Mouse (Mus musculus) heart, adult 2 months (tissue): ENCODE data around the gene Set. TPM values are rescaled to one million over a fixed set of nuclear protein-coding genes. Genes with fewer than 3 reads are reported as not detected.

Experiments used
- DNase-seq, 2 experiments: peaks; one replicate each; pipeline ENCODE4 v3.0.0; 2021
- H3K27ac ChIP-seq: fragments of 200-600 bp; 2 replicates; pipeline ENCODE4 v1.8.1; 2022
- H3K27me3 ChIP-seq: fragments of 200-500 bp; 2 replicates; pipeline ENCODE4 v1.6.1; 2012; ENCODE audit warnings: mild to moderate bottlenecking, low read length, inconsistent platforms, mixed read lengths; ENCODE audit not compliant: control insufficient read depth, insufficient read depth
- H3K36me3 ChIP-seq: fragments of 200-500 bp; 2 replicates; pipeline ENCODE4 v1.6.1; 2012; ENCODE audit warnings: low read length, inconsistent platforms; ENCODE audit not compliant: control insufficient read depth, insufficient read depth
- H3K4me1 ChIP-seq: fragments of 200-500 bp; 2 replicates; pipeline ENCODE4 v1.6.1; 2011; ENCODE audit warnings: low read length; ENCODE audit not compliant: control insufficient read depth, insufficient read depth
- H3K4me3 ChIP-seq: fragments of 200-600 bp; 2 replicates; pipeline ENCODE4 v1.8.1; 2022
- H3K79me2 ChIP-seq: fragments of 200-500 bp; replicated peaks from 2 replicates; pipeline ENCODE4 v1.6.1; 2012; ENCODE audit warnings: mild to moderate bottlenecking, inconsistent platforms, low read length, moderate library complexity, mixed read lengths; ENCODE audit not compliant: control insufficient read depth, insufficient read depth
- H3K9ac ChIP-seq: fragments of 200-500 bp; 2 replicates; pipeline ENCODE4 v1.6.1; 2012; ENCODE audit warnings: low read depth, mild to moderate bottlenecking, control low read depth, inconsistent platforms, low read length, mixed read lengths
- CTCF ChIP-seq: fragments of 200-600 bp; IDR thresholded peaks from 2 replicates; pipeline ENCODE4 v1.8.1; 2022; ENCODE audit warnings: antibody characterized with exemption, mild to moderate bottlenecking, moderate library complexity
- EP300 ChIP-seq: fragments of 200-500 bp; IDR thresholded peaks from 2 replicates; pipeline ENCODE4 v1.6.1; 2011; ENCODE audit warnings: low read depth, low read length, control low read depth; ENCODE audit not compliant: insufficient read depth
- POLR2A ChIP-seq: fragments of 200-500 bp; IDR thresholded peaks from 2 replicates; pipeline ENCODE4 v1.6.1; 2011; ENCODE audit warnings: mild to moderate bottlenecking, low read depth, low read length, control low read depth; ENCODE audit not compliant: insufficient read depth
- WGBS: fragments of 180-500 bp; shearing (Covaris S2); methylation state at CpG from one replicate; pipeline ENCODE4 v1.1.7; 2018; 5-methylcytosine and 5-hydroxymethylcytosine counted together
- intact Hi-C: fragments of 180-260 bp; cut with DNase I; formaldehyde crosslinking; loops from one replicate; pipeline ENCODE4 v1.15.1; 2025
- polyA plus RNA-seq: library from polyadenylated mRNA; depleted of rRNA; stranded (reverse); fragments of >200 nt; gene quantifications from 2 replicates; pipeline ENCODE4 v1.2.3, GENCODE M21; 2012; rRNA removed
- total RNA-seq, 2 experiments: library from RNA; stranded (reverse); gene quantifications; 2 replicates each; pipeline ENCODE4 v1.2.3; 2021

Gene Set
- total and polyA plus RNA-seq, 3 experiments = 21.9 to 96.7 (median 88.7) TPM

DNA sequence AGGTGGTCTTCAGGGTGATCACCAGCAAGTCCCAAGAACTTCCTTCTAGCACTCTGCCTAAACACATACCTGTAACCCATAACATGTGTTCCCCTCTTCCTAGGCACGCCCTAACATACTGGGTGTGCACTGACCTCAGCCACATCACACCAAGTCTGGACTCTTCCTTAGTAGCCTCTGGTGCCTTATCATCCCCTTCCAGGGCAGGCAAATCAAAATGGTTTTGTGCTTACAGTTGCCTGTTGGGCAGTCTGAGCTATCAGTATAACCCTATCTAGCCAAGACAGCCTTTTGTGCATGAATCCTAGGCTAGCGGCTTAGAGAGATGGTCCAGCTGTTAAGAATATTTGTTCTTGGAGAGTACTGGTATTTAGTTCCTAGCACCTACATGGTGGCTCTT is 54.3 kb downstream of the Set start:
- 92% methylated on average over 2 of the region's 2 CpGs for WGBS
- Histone ChIP-seq H3K9ac (no peak overlapping the region), H3K4me1 (no peaks in the 10 kb centered on the region), H3K79me2 (no peaks in the 10 kb centered on the region), H3K4me3 (no peak overlapping the region), H3K27me3 (no peaks in the 10 kb centered on the region), H3K27ac (no peak overlapping the region), H3K36me3 (no peaks in the 10 kb centered on the region)
- intact Hi-C loops = no loop called here
- DNase-seq = no peak
- TF ChIP-seq POLR2A = no peak
- TF ChIP-seq CTCF = no peak
- no peak for TF ChIP-seq EP300

DNA sequence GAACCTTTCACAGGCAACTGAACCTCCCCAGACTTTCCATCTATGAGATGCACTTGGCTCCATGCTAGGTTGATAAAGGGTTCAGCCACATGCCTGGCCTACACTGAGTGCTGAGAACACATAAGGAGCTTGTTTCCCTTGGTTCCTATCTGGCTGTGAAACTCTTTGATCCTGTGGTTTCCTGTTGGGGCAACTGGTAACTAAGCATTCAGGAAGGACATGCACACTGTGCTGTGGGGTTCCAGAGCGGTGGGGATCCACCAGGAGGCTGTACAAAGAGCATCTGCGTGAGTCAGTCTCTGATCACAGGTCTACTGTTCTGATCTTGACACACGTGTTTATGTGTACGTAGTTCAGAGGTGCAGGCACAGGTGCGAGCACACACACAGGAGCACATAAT is 55.4 kb downstream of the Set start:
- TF ChIP-seq CTCF = no peak
- no peak for TF ChIP-seq POLR2A
- TF ChIP-seq EP300 = no peak
- no peak for DNase-seq
- Histone ChIP-seq H3K27ac (no peak overlapping the region), H3K36me3 (no peaks in the 10 kb centered on the region), H3K79me2 (no peaks in the 10 kb centered on the region), H3K9ac (no peak overlapping the region), H3K4me3 (no peak overlapping the region), H3K27me3 (no peaks in the 10 kb centered on the region), H3K4me1 (no peaks in the 10 kb centered on the region)
- intact Hi-C loops = no loop called here
- 85% methylated on average over 5 of the region's 5 CpGs for WGBS

DNA sequence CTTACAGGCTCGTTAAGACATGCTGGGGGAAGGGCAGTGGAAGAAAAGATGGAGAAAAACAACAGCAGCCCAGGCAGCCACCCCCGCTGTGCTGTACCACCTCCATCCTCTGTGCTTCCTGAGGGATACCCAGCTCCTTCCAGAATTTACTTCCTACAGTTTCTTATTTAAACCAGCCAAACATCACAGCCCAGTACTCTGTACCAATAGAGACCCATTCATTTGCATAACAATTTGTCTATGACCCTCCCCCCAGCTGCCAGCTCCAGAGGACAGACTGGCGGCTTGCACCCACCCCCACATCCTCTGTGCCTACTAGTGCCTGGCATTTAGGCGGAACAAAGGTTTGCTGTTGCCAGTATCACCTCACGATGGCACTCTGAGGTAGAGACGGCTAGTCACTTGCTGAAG is 62.5 kb downstream of the Set start:
- intact Hi-C loops = no loop called here
- Histone ChIP-seq H3K4me3 (no peak overlapping the region), H3K27me3 (no peaks in the 10 kb centered on the region), H3K27ac (no peak overlapping the region), H3K4me1 (peaks cover 3% of the 10 kb centered on the region), H3K9ac (no peak overlapping the region), H3K36me3 (no peaks in the 10 kb centered on the region), H3K79me2 (no peaks in the 10 kb centered on the region)
- TF ChIP-seq CTCF = no peak
- TF ChIP-seq EP300 = no peak
- no peak for TF ChIP-seq POLR2A
- no peak for DNase-seq
- 57% methylated on average over 6 of the region's 6 CpGs for WGBS

DNA sequence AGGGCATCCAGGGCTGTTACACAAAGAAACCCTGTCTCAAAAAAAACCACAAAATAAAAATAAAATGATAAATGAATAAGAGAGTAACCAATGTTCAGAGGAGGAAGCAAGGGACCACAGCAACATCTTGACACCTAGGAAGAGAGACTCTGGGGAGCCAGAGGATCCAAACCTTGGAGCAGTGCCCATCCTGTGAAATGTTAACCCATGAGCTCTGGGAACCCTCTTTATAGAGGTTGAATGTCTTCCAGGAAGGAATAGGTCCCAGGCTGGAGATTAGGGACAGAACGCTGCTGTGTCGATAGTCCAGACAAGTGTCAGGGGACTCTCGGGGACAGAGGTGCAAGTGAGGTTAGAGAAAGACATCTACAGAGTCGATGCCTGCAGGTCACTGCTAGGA is 63.1 kb downstream of the Set start:
- no peak for DNase-seq
- Histone ChIP-seq H3K36me3 (no peaks in the 10 kb centered on the region), H3K27ac (no peak overlapping the region), H3K4me1 (peaks cover 4% of the 10 kb centered on the region), H3K79me2 (no peaks in the 10 kb centered on the region), H3K4me3 (no peak overlapping the region), H3K27me3 (no peaks in the 10 kb centered on the region), H3K9ac (no peak overlapping the region)
- TF ChIP-seq EP300 (no peak), CTCF (no peak), POLR2A (no peak)
- intact Hi-C loops = no loop called here
- 58% methylated on average over 4 of the region's 4 CpGs for WGBS

Other genes starting within 250 kb of the Set start
- gene Urm1, start 237.3 kb upstream of the Set start, total RNA-seq = 10 to 100 TPM; 31.7 to 34.4 TPM
- gene Urm1, start 237.3 kb upstream of the Set start, polyA plus RNA-seq = 30.5 and 38.3 TPM in 2 replicates
- gene Cercam, start 188.2 kb upstream of the Set start, total RNA-seq = 1 to 10 TPM; 3.0 to 4.1 TPM
- gene Cercam, start 188.2 kb upstream of the Set start, polyA plus RNA-seq = 6.9 and 9.1 TPM in 2 replicates
- 10 to 100 TPM; 16.6 to 20.1 TPM for gene Odf2, start 168.2 kb upstream of the Set start, total RNA-seq
- 22.2 and 22.3 TPM in 2 replicates for gene Odf2, start 168.2 kb upstream of the Set start, polyA plus RNA-seq
- gene Gle1, start 122.0 kb upstream of the Set start, total RNA-seq = 10 to 100 TPM; 23.8 to 25.6 TPM
- 14.9 and 25.5 TPM in 2 replicates for gene Gle1, start 122.0 kb upstream of the Set start, polyA plus RNA-seq
- gene Sptan1, start 91.8 kb upstream of the Set start, total RNA-seq = 100 to 1,000 TPM; 159 to 167 TPM
- 130 and 163 TPM in 2 replicates for gene Sptan1, start 91.8 kb upstream of the Set start, polyA plus RNA-seq
- gene Wdr34, start 8.5 kb upstream of the Set start, total RNA-seq = 1 to 10 TPM; 6.4 TPM
- 10.3 and 11.6 TPM in 2 replicates for gene Wdr34, start 8.5 kb upstream of the Set start, polyA plus RNA-seq
- gene Pkn3, start 20.3 kb downstream of the Set start, total RNA-seq = 10 to 100 TPM in 1 of 2 experiments, 1 to 10 TPM in 1; 8.8 to 10.4 TPM
- 13.6 and 15.0 TPM in 2 replicates for gene Pkn3, start 20.3 kb downstream of the Set start, polyA plus RNA-seq
- gene Zdhhc12, start 36.3 kb downstream of the Set start, total RNA-seq = 1 to 10 TPM; 2.8 to 3.6 TPM
- 10.3 and 15.8 TPM in 2 replicates for gene Zdhhc12, start 36.3 kb downstream of the Set start, polyA plus RNA-seq
- gene Zer1, start 67.2 kb downstream of the Set start, total RNA-seq = 10 to 100 TPM; 21.9 to 26.6 TPM
- gene Zer1, start 67.2 kb downstream of the Set start, polyA plus RNA-seq = 45.1 TPM in 2 replicates
- 10 to 100 TPM; 17.2 to 17.4 TPM for gene Tbc1d13, start 76.4 kb downstream of the Set start, total RNA-seq
- gene Tbc1d13, start 76.4 kb downstream of the Set start, polyA plus RNA-seq = 25.4 and 33.7 TPM in 2 replicates
- 10 to 100 TPM; 90.6 to 93.3 TPM for gene Endog, start 114.1 kb downstream of the Set start, total RNA-seq
- 87.4 and 119 TPM in 2 replicates for gene Endog, start 114.1 kb downstream of the Set start, polyA plus RNA-seq
- 1 to 10 TPM; 5.1 to 5.4 TPM for gene Spout1, start 121.1 kb downstream of the Set start, total RNA-seq
- gene Spout1, start 121.1 kb downstream of the Set start, polyA plus RNA-seq = 9.4 and 10.3 TPM in 2 replicates
- 10 to 100 TPM; 32.1 to 35.7 TPM for gene Kyat1, start 148.5 kb downstream of the Set start, total RNA-seq
- gene Kyat1, start 148.5 kb downstream of the Set start, polyA plus RNA-seq = 57.5 and 68.6 TPM in 2 replicates
- gene Lrrc8a, start 180.3 kb downstream of the Set start, total RNA-seq = 10 to 100 TPM; 68.2 to 83.3 TPM
- gene Lrrc8a, start 180.3 kb downstream of the Set start, polyA plus RNA-seq = 46.4 and 49.1 TPM in 2 replicates
- gene Gm28035, start 183.2 kb downstream of the Set start, total RNA-seq = 1 to 10 TPM; 4.6 to 6.0 TPM
- 7.6 and 14.7 TPM in 2 replicates for gene Gm28035, start 183.2 kb downstream of the Set start, polyA plus RNA-seq
- 100 to 1,000 TPM; 112 to 148 TPM for gene Phyhd1, start 208.8 kb downstream of the Set start, total RNA-seq
- 108 and 180 TPM in 2 replicates for gene Phyhd1, start 208.8 kb downstream of the Set start, polyA plus RNA-seq
- 1 to 10 TPM; 2.6 to 6.3 TPM for gene Gm28038, start 223.7 kb downstream of the Set start, total RNA-seq
- gene Gm28038, start 223.7 kb downstream of the Set start, polyA plus RNA-seq = not detected in 2 replicates
- 10 to 100 TPM; 21.6 to 25.3 TPM for gene Dolk, start 229.0 kb downstream of the Set start, total RNA-seq
- gene Dolk, start 229.0 kb downstream of the Set start, polyA plus RNA-seq = 23.9 and 35.1 TPM in 2 replicates
- gene Nup188, start 229.0 kb downstream of the Set start, total RNA-seq = 10 to 100 TPM; 15.3 to 16.9 TPM
- 15.3 and 18.4 TPM in 2 replicates for gene Nup188, start 229.0 kb downstream of the Set start, polyA plus RNA-seq